Mouse (Mus musculus) hindlimb bud, embryonic 11.5 days (tissue): ENCODE measurements around the gene Dlst.

ENCODE experiments used
- DNase-seq: peaks from one replicate; pipeline ENCODE4 v3.0.0-alpha.2; 2012; ENCODE audit warnings: low read depth, low spot score; ENCODE audit errors: extremely low spot score

Gene Dlst

DNA sequence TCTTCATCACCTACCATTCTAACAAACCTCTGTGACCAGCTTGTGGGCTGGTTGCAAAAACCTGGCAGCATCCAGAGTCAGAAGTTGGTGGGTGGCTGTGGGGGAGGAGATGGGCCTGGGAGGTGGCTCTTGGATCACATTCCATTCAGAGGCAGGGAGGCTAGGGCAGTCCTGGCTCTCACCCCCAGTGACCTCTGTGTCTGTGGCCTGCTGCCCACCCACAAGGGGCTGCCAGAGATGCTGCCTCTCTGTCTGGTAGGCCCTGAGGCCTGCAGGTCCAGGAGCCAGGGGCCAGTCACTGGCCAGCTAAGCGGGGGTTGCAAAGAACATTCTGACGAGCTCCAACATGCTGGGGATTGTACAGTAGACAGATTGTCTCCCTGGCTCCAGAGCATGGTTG is 67.7 kb downstream of the Dlst start:
- DNase-seq = no peak

DNA sequence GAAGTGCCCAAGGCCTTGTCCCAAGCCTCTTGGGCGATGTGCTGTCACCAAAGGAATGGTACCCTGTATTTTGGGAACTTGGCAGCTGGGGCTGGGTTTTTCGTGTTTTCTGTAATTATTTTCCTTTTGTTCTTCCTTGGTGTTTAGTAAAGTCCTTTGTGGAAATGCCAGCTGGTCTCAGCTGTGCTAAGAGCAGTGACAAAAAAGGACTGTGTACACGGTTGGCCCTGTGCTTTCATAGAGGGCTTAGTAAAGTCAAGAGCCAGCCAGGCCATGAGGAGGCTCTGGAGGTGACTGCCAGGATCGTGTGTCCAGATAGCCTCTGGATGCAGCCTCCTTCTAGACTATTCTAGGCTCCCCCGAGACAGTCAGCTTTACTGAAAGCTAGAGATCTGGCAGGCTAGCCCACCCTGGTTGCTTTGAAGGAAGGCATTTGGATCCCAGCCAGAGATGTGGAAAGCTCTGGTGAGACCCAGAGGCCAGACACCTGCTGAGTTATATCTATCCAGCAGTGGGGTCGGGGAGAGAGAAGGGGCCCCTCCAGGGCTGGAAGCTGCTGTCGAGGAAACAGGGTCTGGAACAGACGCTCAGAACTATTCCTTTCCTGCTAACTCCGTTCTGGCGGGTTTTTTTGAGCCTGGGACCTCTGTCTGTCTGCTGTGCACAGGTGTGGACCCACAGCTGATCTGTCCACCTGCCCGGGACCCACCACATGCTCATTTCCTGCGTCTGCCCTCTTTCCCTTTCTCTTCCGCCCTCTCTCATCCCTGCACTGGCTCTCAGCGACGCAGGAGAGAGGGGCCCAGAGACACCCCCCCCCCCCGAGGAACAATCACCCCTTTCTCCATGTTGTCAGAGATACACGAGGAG is 71.1 kb downstream of the Dlst start:
- DNase-seq = no peak

DNA sequence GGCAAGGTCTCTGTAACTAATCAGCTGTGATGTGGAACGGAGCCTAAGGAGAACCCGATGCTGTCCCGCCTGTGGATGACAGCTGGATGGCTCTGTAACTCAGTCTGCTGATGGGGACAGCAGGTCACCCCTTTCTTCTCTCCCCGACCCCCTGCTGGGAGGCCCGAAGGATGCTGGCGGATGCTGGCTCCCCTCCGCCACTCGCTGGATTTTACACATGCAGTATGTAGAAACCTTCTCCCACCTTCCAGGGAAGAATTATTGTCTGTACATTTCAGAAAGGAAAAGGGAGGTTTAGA is 71.7 kb downstream of the Dlst start:
- DNase-seq = no peak

DNA sequence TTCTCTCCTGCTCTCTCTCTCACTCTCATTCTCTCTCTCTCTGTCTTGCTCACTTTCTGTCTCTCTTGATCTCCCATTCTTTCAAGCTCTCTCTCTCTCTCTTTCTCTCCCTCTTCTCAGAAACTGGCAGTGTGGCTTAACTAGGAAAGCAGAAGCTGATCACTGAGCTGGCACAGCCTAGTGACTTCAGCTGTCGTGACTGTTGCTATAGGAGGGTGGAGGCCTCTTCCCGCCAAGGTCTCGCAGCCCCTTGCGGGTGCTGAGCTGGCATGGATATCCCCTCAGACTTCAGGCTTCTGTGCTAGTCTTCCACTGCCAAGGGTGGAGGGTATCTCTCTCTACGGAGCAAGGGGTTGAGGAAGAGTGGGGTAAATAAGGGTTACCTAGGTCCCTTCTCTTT is 72.3 kb downstream of the Dlst start:
- DNase-seq = no peak

DNA sequence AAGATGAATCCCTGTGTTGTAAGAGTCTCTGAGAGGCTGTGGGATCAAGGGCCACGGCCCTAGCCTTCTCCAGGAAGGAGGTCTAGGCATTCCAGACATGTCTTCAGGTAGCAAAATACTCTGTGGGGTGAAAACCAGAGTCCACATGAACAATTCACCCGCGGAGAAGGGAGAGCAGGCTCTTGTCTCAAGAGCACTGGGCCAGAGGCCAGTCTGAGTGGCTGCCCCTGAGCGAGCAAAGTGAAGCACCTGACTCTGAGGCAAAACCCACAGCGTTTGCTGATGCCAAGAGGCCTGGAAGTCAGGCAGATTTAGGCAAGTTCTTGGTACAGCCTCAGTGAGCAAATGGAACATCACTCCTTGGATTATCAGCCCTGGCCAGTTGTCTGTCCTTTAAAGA is 73.5 kb downstream of the Dlst start:
- DNase-seq = no peak
